Mouse (Mus musculus) fibroblast of lung, adult 2 months (primary cell): ENCODE data around the gene Rer1.

Experiments used
- DNase-seq: peaks from one replicate; pipeline ENCODE4 v3.0.0-alpha.2; 2011; ENCODE audit warnings: low read depth

Rer1 gene

DNA sequence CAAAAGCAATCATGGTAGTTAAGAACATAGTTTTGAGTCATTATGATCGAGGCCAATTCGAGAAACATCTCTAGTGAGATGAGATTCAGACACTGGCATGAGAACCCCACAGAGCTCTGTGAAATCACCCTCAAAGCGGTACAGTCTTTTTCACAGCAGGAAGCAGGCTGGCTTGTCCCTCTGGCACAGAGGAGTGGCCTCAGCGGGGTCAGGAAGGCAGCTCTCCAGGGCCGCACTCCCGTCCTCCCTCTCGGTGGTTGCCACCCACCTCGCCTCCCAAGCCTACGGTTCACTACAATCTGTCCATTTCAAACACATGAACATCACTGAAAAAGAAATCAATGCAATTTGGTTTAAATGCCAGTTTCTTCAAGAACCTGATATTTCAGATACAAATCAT is 11.8 kb downstream of the Rer1 start:
- no peak for DNase-seq

DNA sequence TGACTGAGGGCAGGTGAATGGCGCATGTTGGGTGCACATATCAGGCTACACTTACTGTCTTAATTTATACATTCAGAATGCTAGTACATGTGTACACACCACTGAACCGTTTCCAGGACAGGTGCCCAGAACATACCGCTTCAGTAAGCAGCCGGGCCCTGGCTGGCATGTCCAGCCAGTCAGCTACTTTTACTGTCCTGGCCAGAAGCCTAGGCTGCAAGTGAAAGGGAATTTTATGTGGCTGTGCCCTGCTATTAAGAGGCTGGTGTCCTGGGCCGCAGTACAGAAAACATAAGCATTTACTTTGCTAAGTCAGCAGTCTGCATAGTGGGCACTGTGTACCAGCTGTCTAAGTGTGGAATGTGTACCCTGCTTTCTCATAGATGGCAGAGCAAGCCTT is 15.3 kb downstream of the Rer1 start:
- DNase-seq = no peak

DNA sequence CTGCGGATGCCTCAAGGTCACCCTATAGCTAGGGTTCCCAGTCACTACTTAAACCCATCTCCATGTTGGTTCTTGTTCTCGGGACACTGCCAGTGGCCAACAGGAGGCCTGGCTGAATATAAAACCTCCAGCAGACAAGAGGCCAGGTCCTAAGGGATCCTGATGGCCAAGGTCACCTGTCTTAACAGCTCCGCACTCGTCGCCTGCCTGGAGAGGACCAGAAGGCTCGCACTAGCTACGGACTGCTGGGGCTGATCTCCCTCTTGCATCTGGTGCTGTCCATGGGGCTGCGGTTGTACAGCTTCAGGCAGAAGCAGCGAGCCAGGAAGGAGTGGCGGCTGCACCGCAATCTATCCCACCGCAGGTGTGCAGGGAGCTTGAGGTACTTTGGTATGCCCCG is 16.0 kb downstream of the Rer1 start:
- DNase-seq = no peak

DNA sequence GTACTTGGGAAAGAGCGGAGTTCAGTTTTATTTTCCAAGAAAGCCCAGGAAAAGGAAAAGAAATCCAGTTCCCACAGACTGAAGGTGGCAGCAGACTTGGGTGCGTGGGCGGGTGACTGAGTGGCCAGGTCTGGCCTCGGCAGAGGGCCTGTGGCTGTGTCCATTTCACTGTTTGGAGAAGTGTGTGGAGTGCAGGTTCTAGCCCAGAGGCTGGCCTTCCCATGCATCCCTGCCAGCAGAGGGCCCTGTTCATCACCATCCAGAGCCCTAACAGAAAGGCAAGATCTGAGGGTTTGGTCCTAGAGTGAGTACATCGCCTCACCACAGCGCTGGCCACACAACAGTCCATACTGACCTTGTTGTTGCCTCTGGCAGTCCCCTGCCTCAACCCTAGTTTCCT is 17.0 kb downstream of the Rer1 start:
- no peak for DNase-seq

DNA sequence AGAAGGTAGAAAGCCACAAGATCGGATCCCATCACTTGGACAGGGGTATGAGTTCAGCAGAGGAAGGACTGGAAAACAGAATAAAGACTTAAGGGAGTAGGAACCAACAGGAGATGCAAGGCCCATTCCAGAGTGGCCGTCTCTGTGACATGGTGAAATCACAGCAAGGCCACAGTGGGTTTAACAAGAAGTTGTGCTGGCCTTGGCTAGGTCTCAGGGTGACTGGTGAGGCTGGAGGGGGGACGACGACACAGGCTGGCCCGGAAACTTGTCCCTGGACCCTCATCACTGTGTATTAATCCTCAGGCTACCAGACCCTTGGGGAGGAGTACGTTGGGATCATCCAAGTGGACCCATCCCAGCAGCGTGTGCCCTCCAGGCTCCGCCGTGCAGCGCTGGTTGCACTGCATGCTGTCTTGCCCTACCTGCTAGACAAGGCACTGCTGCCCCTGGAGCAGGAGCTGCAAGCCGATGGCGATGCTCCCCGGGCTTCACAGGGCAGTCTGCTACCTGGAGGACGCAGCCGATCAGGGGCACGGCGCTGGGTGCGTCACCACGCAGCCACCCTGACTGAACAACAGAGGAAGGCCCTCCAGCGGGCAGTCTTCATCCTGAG is 17.7 kb downstream of the Rer1 start:
- no peak for DNase-seq

DNA sequence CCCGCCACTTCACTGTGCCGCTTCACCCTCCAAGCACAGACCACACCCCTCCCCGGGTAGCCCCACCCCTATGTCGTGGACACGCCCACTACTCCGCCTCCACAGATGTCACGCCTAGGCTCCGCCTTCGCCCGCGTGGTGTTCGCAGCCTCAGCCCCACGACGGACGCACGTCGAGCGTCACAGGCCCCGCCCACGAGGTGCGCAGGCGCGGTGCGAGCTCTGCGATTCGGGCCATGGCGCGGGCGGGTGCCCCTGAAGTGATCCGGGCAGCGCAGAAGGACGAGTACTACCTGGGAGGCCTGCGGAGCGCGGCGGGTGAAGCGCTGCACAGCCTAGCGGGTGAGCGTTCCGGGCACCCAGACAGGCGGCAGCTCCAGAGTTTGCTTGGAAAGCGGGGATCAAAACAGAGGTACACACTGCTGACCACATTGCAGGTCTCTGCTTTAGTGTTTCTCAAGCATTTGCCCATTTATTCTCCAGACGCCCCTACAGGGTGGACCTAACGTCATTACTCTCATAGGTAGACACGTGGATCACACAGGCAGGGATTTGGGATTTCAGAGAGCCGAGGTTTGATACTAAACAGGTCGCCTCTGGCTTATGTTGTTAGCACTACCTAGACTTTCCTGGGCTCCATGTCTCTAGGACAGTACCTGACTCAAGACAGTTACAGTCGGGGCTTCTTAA is 19.2 kb downstream of the Rer1 start, which contains the start of gene Pex10:
Pex10 (plus strand) TSS at position 183 of the 689 bp plus-strand sequence.
- peak; percentile 90 for DNase-seq

DNA sequence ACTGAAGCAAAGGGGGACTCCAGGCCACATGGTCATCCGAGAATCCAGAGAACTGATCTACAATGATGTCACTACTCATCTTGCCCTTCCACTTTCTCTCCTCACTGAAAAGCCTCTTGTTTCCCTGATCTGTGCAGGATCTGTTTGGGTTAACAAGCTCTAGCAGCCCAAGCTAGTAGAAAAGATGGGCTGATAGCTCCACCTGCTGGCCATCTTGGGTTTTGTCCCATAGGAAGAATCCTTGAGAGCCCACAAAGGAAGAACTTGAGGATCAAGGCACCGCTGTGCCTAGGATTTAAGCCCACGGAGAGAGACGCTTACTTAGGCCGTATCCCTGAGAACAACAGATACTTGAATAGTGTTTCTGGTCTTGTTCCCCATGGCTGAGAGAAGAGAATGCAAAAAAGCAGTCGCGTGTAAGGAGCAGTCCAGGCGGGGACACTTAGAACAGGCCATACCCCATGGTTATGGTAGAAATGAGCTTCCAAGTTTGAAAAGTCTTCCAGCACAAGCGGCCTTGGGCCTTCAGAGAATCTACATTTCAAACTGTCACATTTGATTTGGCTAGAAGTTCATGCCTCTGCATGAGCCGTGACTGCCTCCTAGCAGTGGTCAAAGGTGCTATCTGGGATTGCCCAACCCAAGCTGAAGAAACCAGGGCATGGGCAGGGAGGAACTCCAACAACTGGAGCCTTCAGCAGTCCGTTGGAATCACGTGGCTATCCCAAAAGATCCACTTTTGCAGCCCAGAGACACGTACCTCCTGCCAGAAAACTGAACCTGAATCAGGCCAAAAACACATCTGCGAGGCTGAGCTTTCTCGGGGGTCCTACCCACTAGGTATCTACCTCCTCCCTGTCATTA is 20.0 kb downstream of the Rer1 start:
- DNase-seq = peak; percentile 82

DNA sequence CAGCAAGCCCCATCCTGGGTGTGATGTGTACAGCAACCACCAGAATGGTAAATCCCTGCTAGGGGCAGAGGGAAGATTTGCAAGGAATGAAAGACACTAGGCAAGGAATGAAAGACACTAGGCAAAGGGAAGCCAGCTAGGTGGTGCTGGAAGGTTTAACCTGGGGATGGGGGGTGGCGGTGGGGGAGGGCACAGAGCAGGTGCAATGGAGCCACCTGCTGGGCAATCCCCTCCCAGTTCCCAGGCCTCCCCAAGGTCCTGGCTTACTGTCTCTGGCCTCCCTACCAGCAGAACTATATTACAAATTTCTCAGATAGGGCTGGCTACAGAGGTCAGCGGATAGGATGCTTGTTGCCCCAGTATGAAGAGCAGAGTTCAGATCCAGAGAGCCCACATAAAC is 21.7 kb downstream of the Rer1 start:
- DNase-seq = no peak

DNA sequence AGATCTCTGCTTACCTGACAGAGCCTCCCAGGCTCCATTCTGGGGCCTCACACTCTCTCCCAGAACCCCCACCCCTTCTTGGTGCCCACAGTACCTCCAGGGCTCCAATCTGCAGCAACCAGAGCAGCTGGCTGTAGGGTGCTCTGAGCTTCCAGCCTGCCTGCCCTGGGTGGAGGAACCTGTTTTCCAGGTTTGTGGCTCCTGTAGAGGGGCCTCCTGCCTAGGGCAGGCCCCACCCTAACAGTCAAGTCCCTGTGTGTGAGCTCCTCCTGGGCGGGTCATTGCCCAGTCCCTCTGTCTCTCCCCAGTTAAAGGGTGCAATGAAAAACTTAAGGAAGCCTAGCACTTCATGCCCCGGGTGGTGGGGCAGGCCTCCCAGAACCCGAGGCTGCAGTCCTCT is 22.3 kb downstream of the Rer1 start:
- DNase-seq = no peak

DNA sequence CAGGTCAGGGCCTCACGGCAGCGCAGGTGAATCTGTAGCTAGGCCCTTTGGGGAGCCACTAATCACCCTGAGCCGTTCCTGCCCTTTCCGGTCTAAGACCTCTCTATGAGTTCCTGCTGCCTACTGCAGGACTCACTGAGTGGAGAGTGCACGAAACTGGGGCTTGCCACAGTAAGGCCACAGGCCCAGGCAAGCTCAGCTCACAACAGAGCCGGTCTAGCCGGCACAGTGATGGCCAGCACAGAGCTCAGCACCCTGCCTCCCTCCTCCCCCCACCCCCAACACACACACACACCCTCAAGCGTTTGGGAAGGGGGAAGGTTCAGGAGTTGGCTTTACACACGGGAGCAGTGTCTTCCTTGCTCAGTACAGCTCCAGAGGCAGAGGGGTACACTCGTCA is 27.9 kb downstream of the Rer1 start:
- DNase-seq = no peak

DNA sequence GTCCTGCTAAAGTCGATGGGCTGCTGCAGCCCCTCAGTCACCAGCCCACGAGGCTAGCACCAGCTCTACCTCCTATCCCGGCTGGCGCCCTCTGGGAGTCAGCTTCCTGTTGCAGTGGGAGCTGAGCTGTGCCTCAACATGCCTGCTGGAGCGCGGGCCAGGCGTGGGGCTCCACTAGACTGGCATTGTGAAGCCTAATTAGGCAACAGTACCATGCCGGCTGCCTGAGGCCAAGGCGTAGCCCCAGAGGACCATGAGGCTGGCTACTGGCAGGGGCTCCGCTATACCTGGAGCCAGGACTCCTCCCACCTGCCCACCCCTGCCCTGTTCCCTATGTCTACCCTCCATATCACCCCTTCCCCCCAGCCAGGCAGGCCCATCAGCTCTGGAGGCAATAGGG is 29.5 kb downstream of the Rer1 start, which contains the start of gene Plch2:
Plch2 (minus strand) TSS at position 61 of the 400 bp plus-strand sequence.
- DNase-seq = no peak

DNA sequence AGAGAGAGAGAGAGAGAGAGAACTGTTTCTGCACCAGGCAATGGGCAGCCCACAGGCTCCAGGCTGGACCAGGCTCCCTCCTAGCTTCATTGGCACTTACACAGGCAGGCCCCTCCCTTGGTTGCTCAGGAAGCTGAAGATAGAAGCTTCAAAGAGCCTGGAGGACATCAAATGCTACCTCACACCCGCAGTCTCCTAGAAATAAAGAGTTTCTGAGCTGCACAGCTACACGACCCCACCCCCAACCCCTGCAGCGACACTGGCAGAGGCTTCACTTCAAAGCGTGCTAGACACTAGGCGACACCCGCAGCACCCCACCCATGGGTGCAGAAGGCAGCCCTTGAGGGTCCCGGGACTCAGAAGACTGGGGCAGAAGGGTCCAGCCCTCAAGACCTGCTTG is 36.1 kb downstream of the Rer1 start:
- DNase-seq = no peak

DNA sequence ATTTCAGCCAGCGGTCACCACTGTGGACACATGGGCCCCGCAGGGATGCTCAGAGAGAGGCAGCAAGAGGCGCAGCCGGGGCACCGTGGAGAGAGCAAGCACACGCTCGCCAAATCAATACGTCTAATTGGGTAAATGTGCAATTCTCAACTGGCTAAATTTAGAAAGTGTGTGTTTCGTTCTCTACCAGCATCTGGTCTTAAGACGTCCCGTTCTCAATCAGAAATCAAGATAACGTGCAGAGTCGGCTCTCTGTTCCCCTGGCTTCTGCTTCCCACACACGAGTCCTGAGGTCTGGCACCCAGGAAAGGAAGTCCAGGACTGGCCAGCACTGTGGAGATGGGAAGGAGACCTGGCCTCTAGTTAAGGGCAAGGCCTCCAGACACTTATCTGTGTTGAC is 39.5 kb downstream of the Rer1 start:
- DNase-seq = no peak

DNA sequence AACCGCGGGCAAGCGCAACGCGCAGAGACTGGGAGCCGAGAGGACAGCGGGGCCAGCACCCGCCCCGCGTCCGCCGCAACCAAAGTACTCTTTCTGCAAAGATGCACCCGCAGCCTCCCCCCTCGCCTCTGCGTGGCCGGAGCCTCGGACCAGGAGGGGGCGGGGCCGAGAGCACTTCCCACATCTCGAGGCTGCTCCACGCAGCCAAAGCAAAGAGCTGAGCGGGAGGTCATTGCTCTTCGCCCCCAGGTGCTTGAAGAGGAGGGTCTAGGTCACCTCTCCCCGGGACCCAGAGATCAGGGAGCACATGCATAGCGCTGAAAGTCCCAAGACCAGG is 42.9 kb downstream of the Rer1 start:
- no peak for DNase-seq

DNA sequence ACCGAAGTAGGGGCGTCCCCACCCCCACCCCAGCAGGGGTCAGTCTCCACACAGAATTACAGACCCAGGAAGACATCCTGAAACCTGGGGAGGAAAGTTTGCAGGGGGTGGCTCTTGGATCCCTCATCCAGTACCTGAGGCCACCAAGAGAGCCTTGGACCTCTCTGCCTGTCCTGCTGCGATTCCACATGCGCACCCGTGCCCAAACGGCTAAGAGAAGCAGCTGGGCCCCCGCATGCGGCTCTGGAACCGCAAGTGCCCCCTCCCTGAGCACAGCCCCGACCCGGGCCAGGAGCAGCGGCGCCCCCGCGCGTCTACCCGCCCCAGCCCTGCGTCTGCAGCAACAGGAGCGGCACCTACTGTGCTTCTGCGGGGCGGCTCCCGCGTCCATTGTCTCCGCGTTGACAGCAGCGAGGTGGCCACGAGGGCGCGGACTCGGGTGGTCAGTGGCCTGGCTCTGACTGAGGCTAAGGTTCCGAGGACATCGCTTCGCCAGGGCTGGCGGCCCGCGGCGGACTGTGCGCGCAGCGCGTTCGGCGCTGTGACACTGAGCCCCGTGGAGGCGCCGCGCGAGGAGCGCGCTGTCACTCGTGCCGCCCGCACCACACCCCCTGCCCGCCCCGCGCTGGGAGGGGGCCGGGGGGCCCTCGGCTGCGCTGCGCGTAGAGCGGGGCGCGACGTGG is 43.4 kb downstream of the Rer1 start:
- DNase-seq = no peak

DNA sequence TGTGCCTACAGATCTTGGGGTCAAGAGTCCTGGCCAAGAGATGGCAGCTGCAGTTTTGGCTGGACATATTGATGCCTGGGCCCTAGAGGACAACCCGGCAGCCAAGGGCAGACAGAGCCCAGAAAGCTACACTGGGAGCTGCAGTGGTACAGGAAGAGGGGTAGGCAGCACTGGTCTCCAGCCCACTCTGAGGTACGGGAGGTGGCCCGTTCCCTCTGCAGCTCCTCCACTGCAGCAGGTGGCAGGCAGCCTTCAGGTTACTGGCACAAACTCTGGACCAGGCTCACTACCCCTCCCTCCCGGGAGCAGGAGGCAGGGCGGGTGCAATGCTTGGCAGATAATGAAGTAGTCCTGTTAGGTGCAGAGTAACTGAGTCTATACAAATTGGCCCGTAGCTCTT is 45.5 kb downstream of the Rer1 start:
- DNase-seq = no peak

DNA sequence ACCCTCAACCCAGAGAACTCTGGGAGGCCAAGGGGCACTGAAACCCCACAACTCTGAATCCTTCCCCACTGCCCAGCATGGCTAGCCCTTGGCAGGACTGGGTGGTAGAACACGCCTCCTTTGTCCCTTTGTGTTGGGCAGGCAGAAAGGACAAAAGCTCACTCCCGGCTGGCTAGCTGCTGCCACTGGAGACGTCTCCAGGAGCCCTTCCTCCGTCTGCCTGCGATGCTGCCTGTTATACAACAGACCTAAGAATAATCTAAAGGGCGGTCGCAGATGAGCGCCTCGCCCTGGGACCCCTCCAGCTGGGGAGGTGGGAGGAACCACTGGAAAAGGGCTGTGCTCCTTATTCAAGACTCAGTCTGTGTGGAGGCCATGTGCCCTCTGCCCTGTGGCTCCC is 46.0 kb downstream of the Rer1 start:
- no peak for DNase-seq

DNA sequence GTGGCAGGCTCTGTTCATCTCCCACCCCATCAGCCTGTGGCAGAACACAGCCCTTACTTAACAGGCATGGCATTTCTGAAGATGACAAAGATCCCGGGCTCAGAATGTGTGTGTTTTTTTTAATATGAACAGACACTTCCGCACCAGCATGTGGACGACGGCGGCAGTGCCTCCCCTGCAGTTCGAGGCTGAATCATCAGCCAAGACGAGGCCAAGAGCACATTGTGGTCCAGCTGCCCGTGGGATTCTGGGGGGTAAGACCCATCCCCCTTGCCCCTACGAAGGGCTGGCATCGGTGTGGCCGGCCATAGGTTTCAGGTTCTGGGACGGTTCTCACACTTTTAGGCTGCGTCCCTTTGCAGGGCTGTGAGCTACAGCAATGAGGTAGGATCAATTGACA is 51.4 kb downstream of the Rer1 start:
- DNase-seq = no peak

DNA sequence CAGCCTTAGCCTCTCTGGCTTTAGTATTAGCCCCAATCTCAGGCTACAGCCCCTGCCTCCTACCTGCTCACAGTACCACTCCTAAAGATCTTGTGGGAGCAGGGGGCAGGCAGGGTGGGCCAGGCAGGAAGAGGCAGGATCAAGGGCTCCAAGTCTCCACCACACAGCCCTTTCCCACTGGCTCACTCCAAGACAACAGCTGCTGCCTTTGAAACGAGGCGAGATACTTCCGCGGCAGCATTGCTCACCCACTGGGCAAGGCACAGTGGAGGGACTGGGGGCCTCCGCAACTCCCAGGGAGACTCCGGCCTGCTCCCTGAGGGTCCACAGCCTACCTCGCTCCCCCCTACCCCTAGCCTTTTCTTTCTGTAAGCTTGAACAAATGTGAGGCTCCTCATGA is 52.0 kb downstream of the Rer1 start:
- DNase-seq = no peak

DNA sequence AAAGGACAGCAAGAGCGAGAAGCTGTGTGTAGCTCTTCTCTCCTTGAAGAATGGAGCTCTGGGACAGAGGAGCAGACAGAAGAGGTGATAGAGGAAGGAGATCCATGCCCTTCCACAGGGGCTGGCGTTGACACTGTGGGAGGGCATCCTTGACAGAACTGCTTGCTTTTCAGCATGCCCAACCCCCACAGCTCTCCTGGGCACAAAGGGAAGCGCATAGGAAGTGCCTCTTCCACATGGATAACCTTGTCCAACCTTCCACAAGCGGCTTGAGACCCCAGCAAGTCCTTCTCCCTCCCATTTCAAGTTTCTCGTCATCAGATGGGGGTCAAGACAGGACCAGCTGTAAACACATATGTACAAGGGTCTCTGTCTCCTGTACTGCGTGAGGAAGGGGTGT is 53.1 kb downstream of the Rer1 start:
- no peak for DNase-seq

DNA sequence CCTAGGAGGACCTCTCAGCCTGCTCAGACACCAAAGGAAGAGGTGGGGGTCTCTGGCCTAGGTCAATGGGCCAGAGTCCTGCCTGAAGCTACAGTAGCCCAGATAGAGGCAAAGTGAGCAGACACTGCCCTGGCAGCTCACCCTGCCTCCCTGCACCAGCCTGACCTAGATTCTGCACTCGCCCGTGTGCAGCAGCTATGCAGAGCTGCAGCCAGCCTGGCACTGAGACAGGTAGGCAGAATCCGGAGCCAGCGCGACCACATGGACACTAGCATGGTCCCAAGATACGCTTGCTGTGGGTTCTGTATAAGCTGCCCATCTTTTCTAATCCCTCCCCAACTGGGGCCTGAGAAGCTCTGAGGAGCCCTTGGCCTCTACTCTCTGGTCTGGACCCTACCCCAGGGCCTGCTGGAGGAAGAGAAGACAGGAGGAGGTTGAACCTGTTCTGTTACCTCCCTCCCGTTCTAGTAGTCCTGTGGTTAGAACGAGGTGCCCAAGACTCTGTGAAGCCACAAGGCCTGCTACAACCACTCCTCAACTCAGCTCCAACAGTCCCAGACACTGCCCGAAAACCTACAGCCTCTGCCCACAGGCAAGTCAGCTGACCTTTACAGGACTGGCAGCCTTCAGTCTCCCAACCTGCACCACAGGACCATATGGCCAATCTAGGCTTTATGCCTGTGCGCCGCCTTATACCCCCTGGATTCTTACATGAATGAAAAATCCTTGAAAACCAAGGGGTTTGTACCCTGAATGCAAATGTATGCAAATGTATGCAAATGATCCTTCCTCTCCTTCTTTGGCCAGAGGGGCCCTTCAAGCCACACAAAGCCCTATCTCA is 61.8 kb downstream of the Rer1 start:
- DNase-seq = no peak
